Comparison of ENCODE assay signal across 21 mouse cellular contexts in genomic region chr16:90753386-90753941, GRCm38 (mm10). TPM values are rescaled to one million over a fixed set of nuclear protein-coding genes. Genes with fewer than 3 reads are reported as not detected.
DNase-seq lines count a peak whose midpoint lies in the region; ATAC-seq and TF ChIP-seq lines count a peak whose summit lies in the region.
"Had no signal": no experiment of that assay in that cellular context is flagged by ENCODE, and none has a peak within 500 bp of the region (broad histone marks: within the 10 kb centered on the region; RNA-seq: fewer than 3 reads in every experiment).

No protein-coding gene starts in this region.

- H3K36me3 ChIP-seq in kidney, embryonic 14.5 days (ENCODE audit: control insufficient read depth, insufficient read depth, low read length): peaks cover 52% of the 10 kb centered on the region
- peaks cover 68 to 92% of the 10 kb centered on the region in 2 experiments for H3K36me3 ChIP-seq in CH12.LX (replicated peaks in 1 of 2; ENCODE audit: control insufficient read depth in 1 of 2, insufficient read depth in 1 of 2, low read length in 1 of 2)

- TF ChIP-seq CTCF in CH12.LX (conservative IDR thresholded peaks at IDR 0.05 in 1 of 2, IDR thresholded peaks at IDR 0.05 in 1 of 2; ENCODE audit: low read depth in 2 of 2, low read length in 2 of 2): no peak

- no peaks in the 10 kb centered on the region for H3K9me3 ChIP-seq in kidney, embryonic 14.5 days (ENCODE audit: control insufficient read depth, low read length)
- no peaks in the 10 kb centered on the region for H3K9me3 ChIP-seq in CH12.LX (replicated peaks; ENCODE audit: low read length)
- H3K9me3 ChIP-seq: embryonic facial prominence, embryonic 10.5 days; forebrain, embryonic 10.5 days; hindbrain, embryonic 13.5 days had no signal

- no peaks in the 10 kb centered on the region for H3K79me2 ChIP-seq in CH12.LX (replicated peaks; ENCODE audit: control insufficient read depth, extremely low read depth, insufficient read depth, poor library complexity, severe bottlenecking)

- no peak overlapping the region for H3K4me3 ChIP-seq in kidney, embryonic 14.5 days (ENCODE audit: low read length)
- H3K4me3 ChIP-seq in CH12.LX (replicated peaks in 1 of 3; ENCODE audit: low read depth in 2 of 3, low read length in 2 of 3, poor library complexity in 1 of 3): no peak overlapping the region
- H3K4me3 ChIP-seq: embryonic facial prominence, embryonic 10.5 days; erythroblast, embryonic 14.5 days; forebrain, embryonic 10.5 days; gastrocnemius, adult 2 months; hindbrain, embryonic 13.5 days had no signal

- no peaks in the 10 kb centered on the region for H3K27me3 ChIP-seq in kidney, embryonic 14.5 days (ENCODE audit: control insufficient read depth, insufficient read depth, low read length)
- no peaks in the 10 kb centered on the region for H3K27me3 ChIP-seq in CH12.LX (replicated peaks)
- H3K27me3 ChIP-seq: hindbrain, embryonic 13.5 days had no signal

- in situ Hi-C loops in CH12.LX (cut with MboI; ENCODE audit: low pct_ligation_motif_present, low pct_unique_long_range_greater_than_20kb, low sequenced_read_pairs): no loop called here

- dilution Hi-C loops in CH12.LX (cut with MboI; ENCODE audit: extremely low pct_ligation_motif_present, extremely low pct_unique_long_range_greater_than_20kb, low sequenced_read_pairs): no loop called here

- no peak for TF ChIP-seq POLR2A in CH12.LX (IDR thresholded peaks at IDR 0.05; ENCODE audit: low read depth, low read length)

- no peak for TF ChIP-seq RAD21 in CH12.LX (IDR thresholded peaks at IDR 0.05; ENCODE audit: low read depth, low read length)

- no peak for ATAC-seq in kidney, embryonic 14.5 days (ENCODE audit: low FRiP score, low TSS enrichment)
- ATAC-seq: forebrain, embryonic 14.5 days; hindbrain, postnatal 0 days had no signal

- 90% methylated on average over 13 of the region's 13 CpGs for WGBS in kidney, embryonic 14.5 days

- no peak for TF ChIP-seq EP300 in CH12.LX (IDR thresholded peaks at IDR 0.05; ENCODE audit: low read length)

- no peak overlapping the region for H3K4me2 ChIP-seq in kidney, embryonic 14.5 days (replicated peaks; ENCODE audit: low read depth, low read length)
- no peak overlapping the region for H3K4me2 ChIP-seq in CH12.LX (ENCODE audit: insufficient read depth, low read depth, poor library complexity, severe bottlenecking)
- H3K4me2 ChIP-seq: hindbrain, embryonic 13.5 days had no signal

- peak; percentile 70 for DNase-seq in adrenal gland, postnatal 14 days
- no peak for DNase-seq in adrenal gland, adult 8-10 months
- DNase-seq in kidney, adult 9 months: peak; percentile 11
- peak; percentile 7 for DNase-seq in CH12.LX (ENCODE audit: extremely low read depth)
- no peak for DNase-seq in spleen, adult 12 weeks (ENCODE audit: low spot score)
- DNase-seq in cerebellum, postnatal 25 days: no peak
- DNase-seq: cerebellum, adult 18-20 months; cerebellum, adult 9-11 months; gastrocnemius, adult 2 months; gastrocnemius, postnatal 25 days; heart, postnatal 14 days had no signal

- no peaks in the 10 kb centered on the region for H3K4me1 ChIP-seq in kidney, embryonic 14.5 days (ENCODE audit: control insufficient read depth, insufficient read depth, low read length)
- H3K4me1 ChIP-seq in CH12.LX (ENCODE audit: control insufficient read depth in 1 of 2, insufficient read depth in 2 of 2): no peaks in the 10 kb centered on the region
- H3K4me1 ChIP-seq: forebrain, embryonic 10.5 days; hindbrain, embryonic 13.5 days had no signal

- no peak overlapping the region for H3K9ac ChIP-seq in kidney, embryonic 14.5 days (ENCODE audit: low read depth, low read length)
- H3K9ac ChIP-seq in CH12.LX (ENCODE audit: insufficient read depth, low read depth): no peak overlapping the region
- H3K9ac ChIP-seq: hindbrain, embryonic 13.5 days had no signal

- H3K27ac ChIP-seq in kidney, embryonic 14.5 days (ENCODE audit: low read depth, low read length): no peak overlapping the region
- no peak overlapping the region for H3K27ac ChIP-seq in CH12.LX (ENCODE audit: insufficient read depth, low read depth)
- H3K27ac ChIP-seq: embryonic facial prominence, embryonic 10.5 days; forebrain, embryonic 10.5 days; gastrocnemius, adult 2 months; hindbrain, embryonic 13.5 days; hindbrain, postnatal 0 days had no signal

TF ChIP-seq in CH12.LX, 34 proteins besides CTCF, POLR2A, EP300 and RAD21:
- TF ChIP-seq MYC (IDR thresholded peaks at IDR 0.05; ENCODE audit: low read depth, low read length): no peak
- TF ChIP-seq NRF1 (IDR thresholded peaks at IDR 0.05; ENCODE audit: low read depth, low read length): no peak
- no peak for TF ChIP-seq MXI1 (IDR thresholded peaks at IDR 0.05; ENCODE audit: low read depth, low read length)
- TF ChIP-seq ZKSCAN1 (IDR thresholded peaks at IDR 0.05; ENCODE audit: borderline replicate concordance, low read depth, low read length): no peak
- no peak for TF ChIP-seq ELF1 (IDR thresholded peaks at IDR 0.05; ENCODE audit: low read depth, low read length)
- TF ChIP-seq ZMIZ1 (IDR thresholded peaks at IDR 0.05; ENCODE audit: low read depth, low read length): no peak
- no peak for TF ChIP-seq USF1 (IDR thresholded peaks at IDR 0.05; ENCODE audit: low read depth, low read length)
- no peak for TF ChIP-seq MAX (IDR thresholded peaks at IDR 0.05; ENCODE audit: low read length)
- no peak for TF ChIP-seq TCF12 (IDR thresholded peaks at IDR 0.05; ENCODE audit: low read depth, low read length)
- TF ChIP-seq NELFE (IDR thresholded peaks at IDR 0.05; ENCODE audit: low read depth, low read length): no peak
- no peak for TF ChIP-seq PAX5 (IDR thresholded peaks at IDR 0.05; ENCODE audit: low read length)
- TF ChIP-seq UBTF (IDR thresholded peaks at IDR 0.05; ENCODE audit: low read depth, low read length): no peak

RNA-seq across cellular contexts. Expression of gene Mrap, which starts 15.5 kb away (rescaled TPM):
- 497 and 542 TPM in 2 replicates for total RNA-seq in adrenal gland, postnatal 14 days (2021)
- total RNA-seq in adrenal gland, adult 8-10 months (2022): 100 to 1,000 TPM; 200 to 615 (median 376) TPM
- polyA plus RNA-seq in kidney, embryonic 14.5 days (2014; fragmentation: Nextera tagmentation; extraction: Ambion mirVana): not detected in 2 replicates
- total RNA-seq in CH12.LX (2012; rRNA removed) (not detected in 2 replicates), CH12.LX (2014; rRNA removed) (not detected in 2 replicates)
- polyA plus RNA-seq in CH12.LX (2012; ENCODE audit: insufficient read length, low read depth): not detected in 2 replicates
- total RNA-seq: ES-E14; hematopoietic stem cell, adult 5-6 weeks had no signal
- polyA plus RNA-seq: hindbrain, embryonic 13.5 days; intestine, embryonic 14.5 days had no signal

RNA-seq across cellular contexts. Expression of gene Mis18a, which starts 26.3 kb away (rescaled TPM):
- total RNA-seq in adrenal gland, postnatal 14 days (2021): 7.4 and 8.6 TPM in 2 replicates
- total RNA-seq in adrenal gland, adult 8-10 months (2022): 1 to 10 TPM; 5.4 to 7.8 (median 6.1) TPM
- polyA plus RNA-seq in kidney, embryonic 14.5 days (2014; fragmentation: Nextera tagmentation; extraction: Ambion mirVana): 72.5 and 93.7 TPM in 2 replicates
- total RNA-seq in CH12.LX (2012; rRNA removed) (49.0 and 51.7 TPM in 2 replicates), CH12.LX (2014; rRNA removed) (113 and 120 TPM in 2 replicates)
- polyA plus RNA-seq in CH12.LX (2012; ENCODE audit: insufficient read length, low read depth): 38.3 and 40.5 TPM in 2 replicates

RNA-seq across cellular contexts. Expression of gene Urb1, which starts 56.7 kb away (rescaled TPM):
- 16.4 and 17.0 TPM in 2 replicates for total RNA-seq in adrenal gland, postnatal 14 days (2021)
- total RNA-seq in adrenal gland, adult 8-10 months (2022): 10 to 100 TPM; 13.5 to 20.2 (median 15.3) TPM
- polyA plus RNA-seq in kidney, embryonic 14.5 days (2014; fragmentation: Nextera tagmentation; extraction: Ambion mirVana): 10.5 and 13.5 TPM in 2 replicates
- total RNA-seq in CH12.LX (2012; rRNA removed): 29.4 and 41.1 TPM in 2 replicates
- 21.1 and 23.9 TPM in 2 replicates for total RNA-seq in CH12.LX (2014; rRNA removed)
- polyA plus RNA-seq in CH12.LX (2012; ENCODE audit: insufficient read length, low read depth): 26.5 and 34.5 TPM in 2 replicates

Comparison
In these comparisons a context has a peak if more than half of its experiments do, and no peak if none do; other contexts are left out.
1. DNase-seq: peak in adrenal gland, postnatal 14 days (single experiment), kidney, adult 9 months (single experiment) and CH12.LX (single experiment); none in adrenal gland, adult 8-10 months (single experiment), spleen, adult 12 weeks (single experiment) and cerebellum, postnatal 25 days (0 of 2).
2. RNA of gene Mrap, which starts 15.5 kb away (total RNA-seq): 200 to 615 TPM in adrenal gland, adult 8-10 months and 497 to 542 TPM in adrenal gland, postnatal 14 days; not detected in CH12.LX; every median in the first group is over 100 times any median in the second.